Mouse (Mus musculus) layer of hippocampus, postnatal 10 days (tissue): Measurements from ENCODE around the gene Tns1. TPM values are rescaled to one million over a fixed set of nuclear protein-coding genes. Genes with fewer than 3 reads are reported as not detected.

ENCODE experiments used
- DNase-seq, 2 experiments: peaks; one replicate each; pipeline ENCODE4 v3.0.0; 2021; ENCODE audit warnings: low spot score in 2 of 2
- total RNA-seq, 2 experiments: library from RNA; stranded (reverse); gene quantifications; 2 replicates each; pipeline ENCODE4 v1.2.3; 2021

Tns1 gene
- total RNA-seq, 2 experiments from 2014 or later: 35.2 to 35.3 TPM

GRCm38 (mm10) chr1:73995063-73995810 lies 129.0 kb downstream of the Tns1 start:
- no peak for DNase-seq

- DNase-seq: no peak
Measured at GRCm38 (mm10) chr1:73993901-73994426, 130.3 kb downstream of the Tns1 start.

- no peak for DNase-seq
Measured at GRCm38 (mm10) chr1:73993279-73993678, 131.0 kb downstream of the Tns1 start.

- DNase-seq: no peak
Measured at GRCm38 (mm10) chr1:73992201-73992938, 131.9 kb downstream of the Tns1 start.

- DNase-seq: no peak
Measured at GRCm38 (mm10) chr1:73991226-73991625, 133.0 kb downstream of the Tns1 start.

GRCm38 (mm10) chr1:73990024-73990423 lies 134.2 kb downstream of the Tns1 start:
- DNase-seq: no peak

GRCm38 (mm10) chr1:73987705-73988201 lies 136.5 kb downstream of the Tns1 start:
- no peak for DNase-seq

GRCm38 (mm10) chr1:73986268-73987045 lies 137.8 kb downstream of the Tns1 start:
- DNase-seq: peak; percentile 67 to 72

- no peak for DNase-seq
Measured at GRCm38 (mm10) chr1:73985611-73986010, 138.6 kb downstream of the Tns1 start.

GRCm38 (mm10) chr1:73979214-73979613 lies 145.0 kb downstream of the Tns1 start:
- DNase-seq: peak; percentile 46 to 64

- DNase-seq: no peak
Measured at GRCm38 (mm10) chr1:73978576-73978975, 145.7 kb downstream of the Tns1 start.

GRCm38 (mm10) chr1:73973992-73974391 lies 150.3 kb downstream of the Tns1 start:
- DNase-seq: no peak

- no peak for DNase-seq
Measured at GRCm38 (mm10) chr1:73972726-73973125, 151.5 kb downstream of the Tns1 start.

- DNase-seq: no peak
Measured at GRCm38 (mm10) chr1:73970161-73970730, 154.0 kb downstream of the Tns1 start.

- peak; percentile 25 to 40 for DNase-seq
Measured at GRCm38 (mm10) chr1:73968712-73969511, 155.3 kb downstream of the Tns1 start.

- no peak for DNase-seq
Measured at GRCm38 (mm10) chr1:73966411-73967238, 157.6 kb downstream of the Tns1 start.

GRCm38 (mm10) chr1:73964151-73964743 lies 160.0 kb downstream of the Tns1 start:
- no peak for DNase-seq

- DNase-seq: peak; percentile 36 to 55
Measured at GRCm38 (mm10) chr1:73963626-73964025, 160.6 kb downstream of the Tns1 start.
